ENCODE assay signal across 9 mouse cellular contexts in the genomic region with DNA sequence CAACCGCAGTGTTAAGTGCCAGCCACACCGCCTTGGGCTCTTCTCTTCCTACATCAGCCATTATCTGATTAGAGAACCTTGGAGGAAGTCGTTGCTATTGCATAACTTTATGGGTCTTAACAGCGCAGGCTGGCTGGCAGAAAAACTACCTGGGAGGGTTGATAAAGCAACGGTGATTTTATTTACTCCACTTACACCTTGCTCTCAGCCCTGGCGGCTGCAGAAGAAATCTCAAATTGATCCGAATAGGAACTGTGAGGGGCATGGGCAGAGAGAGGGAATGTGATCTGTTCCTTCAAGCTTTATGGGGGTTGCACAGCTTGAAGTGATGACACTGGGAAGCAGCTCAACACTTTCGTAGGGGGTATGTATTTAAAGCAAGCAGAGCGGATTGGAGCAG.
A peak's percentile ranks its signal among the peaks of the same experiment; 100 is the strongest.
DNase-seq lines count a peak whose midpoint lies in the region; ATAC-seq and TF ChIP-seq lines count a peak whose summit lies in the region.
"Had no signal": no experiment of that assay in that cellular context is flagged by ENCODE, and none has a peak within 500 bp of the region (broad histone marks: within the 10 kb centered on the region; RNA-seq: fewer than 3 reads in every experiment).

No protein-coding gene starts in this region.

- H3K36me3 ChIP-seq in kidney, postnatal 0 days (ENCODE audit: insufficient read depth, low read length), result no peaks in the 10 kb centered on the region
- no peaks in the 10 kb centered on the region for H3K36me3 ChIP-seq in intestine, embryonic 14.5 days (ENCODE audit: control insufficient read depth, insufficient read depth, low read length)
- H3K36me3 ChIP-seq in neural tube, embryonic 14.5 days (ENCODE audit: control insufficient read depth, insufficient read depth, low read length), result no peaks in the 10 kb centered on the region

- WGBS in kidney, postnatal 0 days, result 12% methylated on average over 9 of the region's 9 CpGs
- WGBS in intestine, embryonic 14.5 days, result 7% methylated on average over 9 of the region's 9 CpGs
- 8% methylated on average over 9 of the region's 9 CpGs for WGBS in neural tube, embryonic 14.5 days

- no peak for TF ChIP-seq CTCF in kidney, postnatal 0 days (IDR thresholded peaks at IDR 0.05; ENCODE audit: low read depth)

- no peaks in the 10 kb centered on the region for H3K9me3 ChIP-seq in kidney, postnatal 0 days (replicated peaks; ENCODE audit: low read length)
- H3K9me3 ChIP-seq in intestine, embryonic 14.5 days (ENCODE audit: control insufficient read depth, low read length), result no peaks in the 10 kb centered on the region
- no peaks in the 10 kb centered on the region for H3K9me3 ChIP-seq in neural tube, embryonic 14.5 days (ENCODE audit: control insufficient read depth, low read length)

- H3K27me3 ChIP-seq in kidney, postnatal 0 days (ENCODE audit: insufficient read depth, low read length), result no peaks in the 10 kb centered on the region
- no peaks in the 10 kb centered on the region for H3K27me3 ChIP-seq in intestine, embryonic 14.5 days (replicated peaks; ENCODE audit: control insufficient read depth, insufficient read depth, low read length)
- no peaks in the 10 kb centered on the region for H3K27me3 ChIP-seq in neural tube, embryonic 14.5 days (ENCODE audit: control insufficient read depth, insufficient read depth, low read length)

- peak; percentile 12 for DNase-seq in adrenal gland, postnatal 14 days
- DNase-seq in adrenal gland, postnatal 25 days, result no peak
- DNase-seq in kidney, postnatal 0 days (ENCODE audit: low spot score), result no peak
- DNase-seq in kidney, postnatal 14 days, result no peak
- DNase-seq in intestine, embryonic 14.5 days (ENCODE audit: low spot score), result peak; percentile 59
- no peak for DNase-seq in layer of hippocampus, postnatal 14 days (ENCODE audit: low spot score in 2 of 2)
- DNase-seq in thymus, postnatal 10 days (ENCODE audit: low spot score in 2 of 2), result no peak
- DNase-seq: layer of hippocampus, adult 9-11 months had no signal

- H3K27ac ChIP-seq in kidney, postnatal 0 days, result peak overlapping the region; percentile 70
- peak overlapping the region; percentile 92 for H3K27ac ChIP-seq in intestine, embryonic 14.5 days (ENCODE audit: low read depth)
- peak overlapping the region; percentile 77 for H3K27ac ChIP-seq in neural tube, embryonic 14.5 days (ENCODE audit: low read depth, low read length)

- H3K4me2 ChIP-seq in kidney, postnatal 0 days (ENCODE audit: low read length), result peak overlapping the region; percentile 31
- peak overlapping the region; percentile 45 for H3K4me2 ChIP-seq in intestine, embryonic 14.5 days (ENCODE audit: low read length)
- peak overlapping the region; percentile 48 for H3K4me2 ChIP-seq in neural tube, embryonic 14.5 days (ENCODE audit: low read depth, low read length)

- peaks cover 4% of the 10 kb centered on the region; the same call in 1 of the 2 replicates for H3K4me1 ChIP-seq in kidney, postnatal 0 days (replicated peaks; ENCODE audit: insufficient read depth, low read length)
- H3K4me1 ChIP-seq in intestine, embryonic 14.5 days (replicated peaks; ENCODE audit: control insufficient read depth, insufficient read depth, low read length), result peaks cover 60% of the 10 kb centered on the region
- H3K4me1 ChIP-seq in neural tube, embryonic 14.5 days (ENCODE audit: control insufficient read depth, insufficient read depth, low read length), result peaks cover 40% of the 10 kb centered on the region

- 0 out of 2 replicates have a peak overlapping the region, but pooled peaks have one; percentile 4 for H3K4me3 ChIP-seq in kidney, postnatal 0 days (replicated peaks; ENCODE audit: low read depth, low read length)
- H3K4me3 ChIP-seq in intestine, embryonic 14.5 days (ENCODE audit: low read depth, low read length), result 0 out of 2 replicates have a peak overlapping the region, but pooled peaks have one; percentile 18
- H3K4me3 ChIP-seq in neural tube, embryonic 14.5 days (ENCODE audit: low read depth, low read length), result peak overlapping the region; percentile 8; the same call in 1 of the 2 replicates

- H3K9ac ChIP-seq in kidney, postnatal 0 days (ENCODE audit: low read depth, low read length), result no peak overlapping the region
- peak overlapping the region; percentile 49 for H3K9ac ChIP-seq in intestine, embryonic 14.5 days (ENCODE audit: low read length)
- peak overlapping the region; percentile 49; the same call in 1 of the 2 replicates for H3K9ac ChIP-seq in neural tube, embryonic 14.5 days (replicated peaks; ENCODE audit: low read depth, low read length)

- ATAC-seq in kidney, postnatal 0 days (replicated peaks; ENCODE audit: low FRiP score, low read depth), result no peak
- peak; percentile 48; the same call in 1 of the 2 replicates for ATAC-seq in intestine, embryonic 14.5 days (replicated peaks; ENCODE audit: low FRiP score, low TSS enrichment, low read depth)
- peak; percentile 32 for ATAC-seq in neural tube, embryonic 14.5 days (ENCODE audit: low read depth)

Comparison
In these comparisons a context has a peak if more than half of its experiments do, and no peak if none do; other contexts are left out.
1. DNase-seq: peak in adrenal gland, postnatal 14 days (single experiment) and intestine, embryonic 14.5 days (single experiment); none in adrenal gland, postnatal 25 days (single experiment), kidney, postnatal 0 days (single experiment), kidney, postnatal 14 days (single experiment), layer of hippocampus, postnatal 14 days (0 of 2) and thymus, postnatal 10 days (0 of 2).
2. Peak in every context shown above with its lines, with median percentiles within 50 percentile points of each other: H3K27ac ChIP-seq, H3K4me2 ChIP-seq and H3K4me3 ChIP-seq.